Mouse (Mus musculus) stomach, embryonic 15.5 days (tissue): Measurements from ENCODE around the gene Vrk1. TPM values are rescaled to one million over a fixed set of nuclear protein-coding genes. Genes with fewer than 3 reads are reported as not detected.
A peak's percentile ranks its signal among the peaks of the same experiment; 100 is the strongest.

Source experiments
- ATAC-seq: fragments of 200-750 bp; cut with Nextera tagmentation; 2 replicates; pipeline ENCODE4 v1.8.0; 2017; ENCODE audit warnings: low read depth, moderate number of reproducible peaks, moderate TSS enrichment; ENCODE audit not compliant: insufficient read depth, low FRiP score
- H3K27ac ChIP-seq: fragments of 300-500 bp; sonication (generic); 2 replicates; pipeline ENCODE4 v1.5.1; 2015; ENCODE audit warnings: mild to moderate bottlenecking, inconsistent platforms
- H3K27me3 ChIP-seq: fragments of 300-500 bp; sonication (generic); replicated peaks from 2 replicates; pipeline ENCODE4 v1.6.1; 2015; ENCODE audit warnings: inconsistent platforms
- H3K36me3 ChIP-seq: fragments of 300-500 bp; sonication (generic); 2 replicates; pipeline ENCODE4 v1.6.1; 2015; ENCODE audit warnings: inconsistent platforms
- H3K4me1 ChIP-seq: fragments of 300-500 bp; sonication (generic); 2 replicates; pipeline ENCODE4 v1.6.1; 2015; ENCODE audit warnings: inconsistent platforms
- H3K4me2 ChIP-seq: fragments of 300-500 bp; sonication (generic); 2 replicates; pipeline ENCODE4 v1.6.1; 2015; ENCODE audit warnings: mild to moderate bottlenecking, inconsistent platforms
- H3K4me3 ChIP-seq: fragments of 300-500 bp; sonication (generic); replicated peaks from 2 replicates; pipeline ENCODE4 v1.5.1; 2015; ENCODE audit warnings: inconsistent platforms
- H3K9ac ChIP-seq: fragments of 300-500 bp; sonication (generic); 2 replicates; pipeline ENCODE4 v1.6.1; 2015; ENCODE audit warnings: inconsistent platforms
- H3K9me3 ChIP-seq: fragments of 300-500 bp; sonication (generic); 2 replicates; pipeline ENCODE4 v1.6.1; 2016; ENCODE audit warnings: inconsistent platforms
- WGBS: fragments of 180-500 bp; shearing (Covaris S2); methylation state at CpG from one replicate; pipeline ENCODE4 v1.1.7; 2015; 5-methylcytosine and 5-hydroxymethylcytosine counted together
- polyA plus RNA-seq: library from polyadenylated mRNA; unstranded; fragments of >200 nt; fragmentation: Nextera tagmentation; extraction: Ambion mirVana; gene quantifications from 2 replicates; pipeline ENCODE4 v1.2.1, GENCODE M21; 2015

Vrk1 gene
- polyA plus RNA-seq, 1 experiment from 2014 or later, result 64.3 TPM

- Histone ChIP-seq H3K9ac (no peak overlapping the region), H3K36me3 (no peaks in the 10 kb centered on the region), H3K27ac (peak overlapping the region; percentile 18; the same call in 1 of the 2 replicates), H3K4me2 (no peak overlapping the region), H3K9me3 (no peaks in the 10 kb centered on the region), H3K4me1 (no peaks in the 10 kb centered on the region), H3K27me3 (no peaks in the 10 kb centered on the region), H3K4me3 (no peak overlapping the region)
- no peak for ATAC-seq
- 76% methylated on average over 7 of the region's 7 CpGs for WGBS
Measured at GRCm38 (mm10) chr12:106030146-106030745, 20.2 kb downstream of the Vrk1 start.

DNA sequence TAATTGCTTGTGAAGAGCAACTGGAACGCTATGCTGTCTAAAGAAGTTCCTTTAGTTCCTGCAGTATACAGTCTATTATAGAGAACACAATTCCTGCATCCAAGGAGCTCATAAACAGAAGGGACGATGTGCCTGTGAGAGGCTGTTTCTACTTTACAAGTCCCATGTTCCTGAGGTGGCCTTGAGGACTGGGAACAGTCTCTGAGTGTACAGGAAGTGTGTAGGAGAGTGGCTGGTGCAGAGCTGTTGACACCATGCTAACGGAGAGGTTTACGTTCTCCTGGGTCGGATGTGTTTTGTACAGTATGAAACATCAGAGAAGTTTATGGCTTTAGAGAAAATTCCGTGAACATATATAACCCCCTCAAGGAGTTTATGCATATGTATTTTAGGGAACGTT, 20.8 kb downstream of the Vrk1 start:
- Histone ChIP-seq H3K27ac (peak overlapping the region; percentile 18; the same call in 1 of the 2 replicates), H3K9me3 (no peaks in the 10 kb centered on the region), H3K4me2 (no peak overlapping the region), H3K9ac (no peak overlapping the region), H3K27me3 (no peaks in the 10 kb centered on the region), H3K36me3 (no peaks in the 10 kb centered on the region), H3K4me1 (no peaks in the 10 kb centered on the region), H3K4me3 (no peak overlapping the region)
- 83% methylated on average over 7 of the region's 7 CpGs for WGBS
- no peak for ATAC-seq

GRCm38 (mm10) chr12:106031916-106032315, 21.9 kb downstream of the Vrk1 start:
- no peak for ATAC-seq
- Histone ChIP-seq H3K27ac (0 out of 2 replicates have a peak overlapping the region, but pooled peaks have one; percentile 21), H3K4me3 (no peak overlapping the region), H3K36me3 (no peaks in the 10 kb centered on the region), H3K9me3 (no peaks in the 10 kb centered on the region), H3K4me2 (no peak overlapping the region), H3K9ac (no peak overlapping the region), H3K27me3 (no peaks in the 10 kb centered on the region), H3K4me1 (no peaks in the 10 kb centered on the region)
- WGBS, result 63% methylated on average over 9 of the region's 9 CpGs

DNA sequence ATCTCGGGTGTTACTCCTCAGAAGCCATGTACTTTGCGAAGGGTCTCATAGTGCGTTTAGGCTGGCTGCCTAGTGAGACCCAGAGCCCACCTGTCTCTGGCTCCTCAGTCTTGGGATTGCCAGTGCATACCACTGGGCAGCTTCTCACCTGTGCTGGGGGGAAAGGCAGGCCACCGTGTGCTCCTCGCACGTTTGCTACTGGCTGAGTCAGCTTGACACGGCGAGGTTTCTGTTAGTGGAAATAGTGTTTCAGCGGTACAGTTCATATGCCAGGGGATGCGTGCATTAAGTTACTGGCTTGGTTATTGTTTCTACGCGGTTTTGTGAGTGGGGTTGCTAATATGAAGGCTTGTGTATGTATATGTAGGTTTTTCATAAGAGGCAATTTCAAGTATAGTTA, 22.3 kb downstream of the Vrk1 start:
- 84% methylated on average over 12 of the region's 12 CpGs for WGBS

DNA sequence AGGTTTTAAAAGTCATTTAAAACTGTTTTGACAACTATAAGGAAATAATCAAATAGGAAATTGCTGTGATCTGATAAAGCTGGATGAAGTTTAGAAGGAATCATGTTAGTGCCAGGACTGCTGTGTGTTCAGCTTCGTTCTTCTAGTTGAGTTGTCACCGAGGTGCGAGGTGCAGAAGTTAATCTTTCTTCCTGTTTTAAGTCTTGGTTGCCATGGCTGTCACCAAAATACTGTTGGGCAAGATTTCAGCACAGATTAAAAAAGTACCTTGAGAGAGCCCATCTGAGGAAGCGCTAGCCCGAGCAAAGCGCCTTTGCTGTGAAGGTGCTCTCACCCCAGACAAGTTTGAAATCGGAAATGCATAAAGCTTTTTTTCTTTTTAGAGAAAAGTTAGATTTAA, 24.2 kb downstream of the Vrk1 start:
- Histone ChIP-seq H3K27me3 (no peaks in the 10 kb centered on the region), H3K4me3 (no peak overlapping the region), H3K4me1 (no peaks in the 10 kb centered on the region), H3K36me3 (no peaks in the 10 kb centered on the region), H3K9me3 (no peaks in the 10 kb centered on the region), H3K27ac (no peak overlapping the region), H3K9ac (no peak overlapping the region), H3K4me2 (no peak overlapping the region)
- ATAC-seq, result no peak
- WGBS, result 80% methylated on average over 7 of the region's 7 CpGs

More for the DNA sequence above, 22.3 kb downstream of the Vrk1 start:
- no peak overlapping the region for H3K9ac ChIP-seq
- no peak for ATAC-seq
- H3K27me3 ChIP-seq, result no peaks in the 10 kb centered on the region
- H3K27ac ChIP-seq, result no peak overlapping the region
- no peaks in the 10 kb centered on the region for H3K9me3 ChIP-seq
- H3K36me3 ChIP-seq, result no peaks in the 10 kb centered on the region
- no peak overlapping the region for H3K4me2 ChIP-seq
- H3K4me1 ChIP-seq, result no peaks in the 10 kb centered on the region
- no peak overlapping the region for H3K4me3 ChIP-seq

DNA sequence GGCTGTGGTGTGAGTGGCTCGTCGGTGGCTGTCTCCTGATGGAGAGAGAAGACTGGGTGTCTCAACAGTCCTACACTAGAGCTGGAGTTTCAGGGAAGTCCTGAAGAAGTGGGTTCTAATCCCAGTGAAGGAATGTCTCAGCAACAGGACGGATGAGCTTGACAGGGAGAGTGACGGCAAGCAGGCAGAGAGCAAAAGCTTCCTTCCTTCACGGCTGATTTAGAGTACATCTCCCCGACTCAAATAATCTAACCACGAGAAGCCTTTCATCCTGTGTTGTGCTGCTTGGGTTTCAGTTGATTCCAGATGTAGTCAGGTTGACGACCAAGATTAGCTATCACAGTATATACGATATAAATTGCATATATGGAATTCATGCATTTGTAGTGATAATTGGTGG, 24.7 kb downstream of the Vrk1 start:
- WGBS, result 85% methylated on average over 9 of the region's 9 CpGs
- H3K9me3 ChIP-seq, result no peaks in the 10 kb centered on the region
- H3K36me3 ChIP-seq, result no peaks in the 10 kb centered on the region
- ATAC-seq, result no peak
- no peak overlapping the region for H3K27ac ChIP-seq
- no peaks in the 10 kb centered on the region for H3K27me3 ChIP-seq
- H3K4me1 ChIP-seq, result no peaks in the 10 kb centered on the region
- H3K4me3 ChIP-seq, result no peak overlapping the region
- H3K9ac ChIP-seq, result no peak overlapping the region
- H3K4me2 ChIP-seq, result no peak overlapping the region

GRCm38 (mm10) chr12:106040259-106040658, 30.2 kb downstream of the Vrk1 start:
- no peak overlapping the region for H3K4me2 ChIP-seq
- H3K27me3 ChIP-seq, result no peaks in the 10 kb centered on the region
- H3K4me3 ChIP-seq, result no peak overlapping the region
- H3K9ac ChIP-seq, result no peak overlapping the region
- no peak overlapping the region for H3K27ac ChIP-seq
- H3K4me1 ChIP-seq, result no peaks in the 10 kb centered on the region
- 87% methylated on average over 7 of the region's 7 CpGs for WGBS
- no peaks in the 10 kb centered on the region for H3K9me3 ChIP-seq
- ATAC-seq, result no peak
- no peaks in the 10 kb centered on the region for H3K36me3 ChIP-seq

- no peak for ATAC-seq
- no peak overlapping the region for H3K4me2 ChIP-seq
- WGBS, result 39% methylated on average over 9 of the region's 9 CpGs
Measured at GRCm38 (mm10) chr12:106046143-106046795, 36.2 kb downstream of the Vrk1 start.

GRCm38 (mm10) chr12:106052271-106052670, 42.2 kb downstream of the Vrk1 start:
- Histone ChIP-seq H3K9me3 (no peaks in the 10 kb centered on the region), H3K27ac (no peak overlapping the region), H3K9ac (no peak overlapping the region), H3K36me3 (peaks cover 7% of the 10 kb centered on the region; the same call in 1 of the 2 replicates), H3K27me3 (no peaks in the 10 kb centered on the region), H3K4me1 (no peaks in the 10 kb centered on the region), H3K4me3 (no peak overlapping the region), H3K4me2 (no peak overlapping the region)
- 93% methylated on average over 7 of the region's 7 CpGs for WGBS
- no peak for ATAC-seq

More at GRCm38 (mm10) chr12:106046143-106046795, 36.2 kb downstream of the Vrk1 start:
- H3K27ac ChIP-seq, result no peak overlapping the region; the same call in 1 of the 2 replicates
- H3K4me1 ChIP-seq, result 0 out of 2 replicates have a peak, but pooled peaks cover 3% of the 10 kb centered on the region
- H3K4me3 ChIP-seq, result no peak overlapping the region
- H3K9ac ChIP-seq, result no peak overlapping the region
- no peaks in the 10 kb centered on the region for H3K27me3 ChIP-seq
- 0 out of 2 replicates have a peak, but pooled peaks cover 5% of the 10 kb centered on the region for H3K36me3 ChIP-seq
- no peaks in the 10 kb centered on the region for H3K9me3 ChIP-seq

DNA sequence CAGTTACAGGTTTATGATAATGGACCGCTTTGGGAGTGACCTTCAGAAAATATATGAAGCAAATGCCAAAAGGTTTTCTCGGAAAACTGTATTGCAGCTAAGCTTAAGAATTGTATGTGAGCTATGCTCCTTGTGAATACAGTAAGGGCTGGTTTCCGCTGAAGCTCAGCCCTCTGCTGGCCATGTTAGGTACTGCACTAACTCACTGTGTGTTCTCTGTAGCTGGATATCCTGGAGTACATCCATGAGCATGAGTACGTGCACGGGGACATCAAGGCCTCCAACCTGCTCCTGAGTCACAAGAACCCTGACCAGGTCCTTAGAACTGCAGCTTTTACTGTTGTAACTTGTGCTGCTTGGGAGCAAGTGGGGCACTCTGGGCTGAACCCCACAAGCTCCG, 45.8 kb downstream of the Vrk1 start:
- Histone ChIP-seq H3K4me3 (no peak overlapping the region), H3K4me2 (no peak overlapping the region), H3K27ac (no peak overlapping the region), H3K9me3 (no peaks in the 10 kb centered on the region), H3K4me1 (no peaks in the 10 kb centered on the region), H3K36me3 (peaks cover 16% of the 10 kb centered on the region; the same call in 1 of the 2 replicates), H3K27me3 (no peaks in the 10 kb centered on the region), H3K9ac (no peak overlapping the region)
- 40% methylated on average over 6 of the region's 6 CpGs for WGBS
- no peak; the same call in 1 of the 2 replicates for ATAC-seq

GRCm38 (mm10) chr12:106059873-106060573, 50.0 kb downstream of the Vrk1 start:
- no peak overlapping the region for H3K4me2 ChIP-seq
- H3K36me3 ChIP-seq, result peaks cover 16% of the 10 kb centered on the region; the same call in 1 of the 2 replicates
- no peaks in the 10 kb centered on the region for H3K9me3 ChIP-seq
- no peak overlapping the region for H3K27ac ChIP-seq
- ATAC-seq, result no peak
- no peak overlapping the region for H3K4me3 ChIP-seq
- WGBS, result 59% methylated on average over 12 of the region's 12 CpGs
- no peak overlapping the region for H3K9ac ChIP-seq
- no peaks in the 10 kb centered on the region for H3K27me3 ChIP-seq
- H3K4me1 ChIP-seq, result no peaks in the 10 kb centered on the region
